Mouse (Mus musculus) B cell, adult (primary cell): ENCODE measurements around the gene Plekhg3. TPM values are rescaled to one million over a fixed set of nuclear protein-coding genes. Genes with fewer than 3 reads are reported as not detected.

Experiments used
- total RNA-seq: library from RNA; stranded (reverse); gene quantifications from 4 replicates; pipeline ENCODE4 v1.2.4, GENCODE M21; 2023; ENCODE audit not compliant: inconsistent age

Gene Plekhg3
- 26.9 to 29.8 TPM (median 29.0 TPM) in 4 replicates for total RNA-seq

GRCm38 (mm10) chr12:76530580-76531139 lies at the start of gene Plekhg3:
Gene Plekhg3 (plus strand): TSS chr12:76530891.

Other genes with a start within 250 kb of the Plekhg3 start
- gene Akap5, start 206.0 kb upstream of the Plekhg3 start, total RNA-seq, result 1.5 to 2.7 TPM (median 2.1 TPM) in 4 replicates
- 35.4 to 41.0 TPM (median 37.8 TPM) in 4 replicates for gene Zbtb25, start 161.3 kb upstream of the Plekhg3 start, total RNA-seq
- 14.8 to 16.1 TPM (median 15.6 TPM) in 4 replicates for gene Zbtb1, start 160.6 kb upstream of the Plekhg3 start, total RNA-seq
- 9.6 to 13.4 TPM (median 12.7 TPM) in 4 replicates for gene Hspa2, start 126.7 kb upstream of the Plekhg3 start, total RNA-seq
- 0.61 TPM in 1 of 4 replicates, not detected in the others for gene Ppp1r36, start 113.4 kb upstream of the Plekhg3 start, total RNA-seq
- gene Sptb, start 179.7 kb downstream of the Plekhg3 start, total RNA-seq, result 0.06 to 0.15 TPM in 2 of 4 replicates, not detected in the others
- gene Churc1, start 234.6 kb downstream of the Plekhg3 start, total RNA-seq, result 30.8 to 44.1 TPM (median 34.6 TPM) in 4 replicates
- gene Fntb, start 234.7 kb downstream of the Plekhg3 start, total RNA-seq, result 7.8 to 9.1 TPM (median 8.1 TPM) in 4 replicates